ENCODE assay signal across 19 mouse cellular contexts in genomic region chr14:76313424-76314190, GRCm38 (mm10).
DNase-seq lines count a peak whose midpoint lies in the region; ATAC-seq lines count a peak whose summit lies in the region.
"Had no signal": no experiment of that assay in that cellular context is flagged by ENCODE, and none has a peak within 500 bp of the region (broad histone marks: within the 10 kb centered on the region; RNA-seq: fewer than 3 reads in every experiment).

No protein-coding gene starts in this region.

- H3K4me2 ChIP-seq in midbrain, embryonic 11.5 days = no peak overlapping the region
- H3K4me2 ChIP-seq in embryonic facial prominence, embryonic 13.5 days = 0 out of 2 replicates have a peak overlapping the region, but pooled peaks have one; percentile 5
- 0 out of 2 replicates have a peak overlapping the region, but pooled peaks have one; percentile 9 for H3K4me2 ChIP-seq in hindbrain, embryonic 14.5 days (replicated peaks)
- no peak overlapping the region for H3K4me2 ChIP-seq in neural tube, embryonic 14.5 days (ENCODE audit: low read depth, low read length)
- H3K4me2 ChIP-seq: lung, embryonic 15.5 days had no signal

- H3K27me3 ChIP-seq in midbrain, embryonic 11.5 days (ENCODE audit: control insufficient read depth, insufficient read depth, low read length) = no peaks in the 10 kb centered on the region
- no peaks in the 10 kb centered on the region for H3K27me3 ChIP-seq in midbrain, embryonic 10.5 days (ENCODE audit: low read depth, poor library complexity, severe bottlenecking)
- H3K27me3 ChIP-seq in embryonic facial prominence, embryonic 13.5 days = no peaks in the 10 kb centered on the region
- no peaks in the 10 kb centered on the region for H3K27me3 ChIP-seq in hindbrain, embryonic 14.5 days (ENCODE audit: control insufficient read depth, insufficient read depth, low read length)
- H3K27me3 ChIP-seq in neural tube, embryonic 14.5 days (ENCODE audit: control insufficient read depth, insufficient read depth, low read length) = no peaks in the 10 kb centered on the region
- H3K27me3 ChIP-seq: lung, embryonic 15.5 days had no signal

- H3K4me1 ChIP-seq in midbrain, embryonic 11.5 days (ENCODE audit: control insufficient read depth, insufficient read depth, low read length) = no peaks in the 10 kb centered on the region; the same call in 1 of the 2 replicates
- H3K4me1 ChIP-seq in midbrain, embryonic 10.5 days = peaks cover 10% of the 10 kb centered on the region
- peaks cover 41% of the 10 kb centered on the region for H3K4me1 ChIP-seq in embryonic facial prominence, embryonic 13.5 days
- peaks cover 13% of the 10 kb centered on the region for H3K4me1 ChIP-seq in hindbrain, embryonic 14.5 days (replicated peaks; ENCODE audit: control insufficient read depth, insufficient read depth, low read length)
- peaks cover 3% of the 10 kb centered on the region; the same call in 1 of the 2 replicates for H3K4me1 ChIP-seq in neural tube, embryonic 14.5 days (ENCODE audit: control insufficient read depth, insufficient read depth, low read length)
- H3K4me1 ChIP-seq: megakaryocyte, embryonic 14.5 days had no signal

- 78% methylated on average over 14 of the region's 14 CpGs for WGBS in midbrain, embryonic 11.5 days
- WGBS in midbrain, embryonic 10.5 days = 81% methylated on average over 14 of the region's 14 CpGs
- WGBS in embryonic facial prominence, embryonic 13.5 days = 39% methylated on average over 14 of the region's 14 CpGs
- WGBS in hindbrain, embryonic 14.5 days = 49% methylated on average over 14 of the region's 14 CpGs
- 56% methylated on average over 14 of the region's 14 CpGs for WGBS in neural tube, embryonic 14.5 days

- H3K9ac ChIP-seq in midbrain, embryonic 11.5 days (ENCODE audit: low read length) = no peak overlapping the region
- no peak overlapping the region for H3K9ac ChIP-seq in embryonic facial prominence, embryonic 13.5 days
- H3K9ac ChIP-seq in hindbrain, embryonic 14.5 days = no peak overlapping the region
- H3K9ac ChIP-seq in neural tube, embryonic 14.5 days (replicated peaks; ENCODE audit: low read depth, low read length) = no peak overlapping the region
- H3K9ac ChIP-seq: lung, embryonic 15.5 days had no signal

- H3K9me3 ChIP-seq in midbrain, embryonic 11.5 days (ENCODE audit: control insufficient read depth, low read length) = no peaks in the 10 kb centered on the region; the same call in 1 of the 2 replicates
- H3K9me3 ChIP-seq in midbrain, embryonic 10.5 days (replicated peaks) = peaks cover 5% of the 10 kb centered on the region; the same call in 1 of the 2 replicates
- no peaks in the 10 kb centered on the region for H3K9me3 ChIP-seq in embryonic facial prominence, embryonic 13.5 days
- H3K9me3 ChIP-seq in hindbrain, embryonic 14.5 days (ENCODE audit: control insufficient read depth, low read length) = 0 out of 2 replicates have a peak, but pooled peaks cover 4% of the 10 kb centered on the region
- no peaks in the 10 kb centered on the region for H3K9me3 ChIP-seq in neural tube, embryonic 14.5 days (ENCODE audit: control insufficient read depth, low read length)

- peak; percentile 38 for ATAC-seq in midbrain, embryonic 11.5 days (ENCODE audit: low FRiP score)
- ATAC-seq in embryonic facial prominence, embryonic 13.5 days (ENCODE audit: insufficient number of reproducible peaks, insufficient read depth, low FRiP score, low TSS enrichment, low read depth) = no peak
- ATAC-seq in hindbrain, embryonic 14.5 days (ENCODE audit: low FRiP score) = peak; percentile 60
- peak; percentile 84; the same call in 1 of the 2 replicates for ATAC-seq in neural tube, embryonic 14.5 days (ENCODE audit: low read depth)

- H3K36me3 ChIP-seq in midbrain, embryonic 11.5 days (ENCODE audit: control insufficient read depth, insufficient read depth, low read length) = no peaks in the 10 kb centered on the region
- H3K36me3 ChIP-seq in midbrain, embryonic 10.5 days = no peaks in the 10 kb centered on the region
- no peaks in the 10 kb centered on the region for H3K36me3 ChIP-seq in embryonic facial prominence, embryonic 13.5 days
- no peaks in the 10 kb centered on the region for H3K36me3 ChIP-seq in hindbrain, embryonic 14.5 days (replicated peaks; ENCODE audit: control insufficient read depth, insufficient read depth)
- H3K36me3 ChIP-seq in neural tube, embryonic 14.5 days (ENCODE audit: control insufficient read depth, insufficient read depth, low read length) = no peaks in the 10 kb centered on the region
- H3K36me3 ChIP-seq: G1E; heart, embryonic 10.5 days; lung, embryonic 15.5 days had no signal

- H3K27ac ChIP-seq in midbrain, embryonic 11.5 days (ENCODE audit: low read depth, low read length) = no peak overlapping the region
- no peak overlapping the region for H3K27ac ChIP-seq in midbrain, embryonic 10.5 days (replicated peaks)
- H3K27ac ChIP-seq in embryonic facial prominence, embryonic 13.5 days = no peak overlapping the region
- H3K27ac ChIP-seq in hindbrain, embryonic 14.5 days = no peak overlapping the region
- H3K27ac ChIP-seq in neural tube, embryonic 14.5 days (ENCODE audit: low read depth, low read length) = no peak overlapping the region
- H3K27ac ChIP-seq: heart, embryonic 10.5 days; lung, embryonic 15.5 days had no signal

- DNase-seq in midbrain, embryonic 11.5 days (ENCODE audit: low spot score, missing footprints) = no peak
- no peak for DNase-seq in midbrain, embryonic 10.5 days (ENCODE audit: low spot score)
- peak; percentile 45 for DNase-seq in hindbrain, embryonic 14.5 days (ENCODE audit: low spot score)
- DNase-seq in liver = no peak
- DNase-seq in kidney, postnatal 10 days = no peak
- no peak for DNase-seq in testis, postnatal 14 days (ENCODE audit: low spot score)
- DNase-seq: adrenal gland, postnatal 25 days; B cell, adult 2 months; gastrocnemius, postnatal 14 days; heart, postnatal 4 days; kidney, adult 8-10 months; right cerebral cortex, adult 18-20 months had no signal

- no peak overlapping the region for H3K4me3 ChIP-seq in midbrain, embryonic 11.5 days (ENCODE audit: low read depth, low read length)
- no peak overlapping the region for H3K4me3 ChIP-seq in midbrain, embryonic 10.5 days
- no peak overlapping the region for H3K4me3 ChIP-seq in embryonic facial prominence, embryonic 13.5 days
- H3K4me3 ChIP-seq in hindbrain, embryonic 14.5 days (replicated peaks; ENCODE audit: low read length) = no peak overlapping the region
- H3K4me3 ChIP-seq in neural tube, embryonic 14.5 days (ENCODE audit: low read depth, low read length) = no peak overlapping the region
- H3K4me3 ChIP-seq: erythroblast, embryonic 14.5 days; heart, embryonic 10.5 days; lung, embryonic 15.5 days; megakaryocyte, embryonic 14.5 days had no signal

Comparison
In these comparisons a context has a peak if more than half of its experiments do, and no peak if none do; other contexts are left out.
1. H3K4me2 ChIP-seq: peak in embryonic facial prominence, embryonic 13.5 days (single experiment) and hindbrain, embryonic 14.5 days (single experiment); none in midbrain, embryonic 11.5 days (single experiment) and neural tube, embryonic 14.5 days (single experiment).